Mouse (Mus musculus) midbrain, embryonic 15.5 days (tissue): ENCODE results near the gene Gas2l1. TPM values are rescaled to one million over a fixed set of nuclear protein-coding genes. Genes with fewer than 3 reads are reported as not detected.

Experiments used
- ATAC-seq: fragments of 200-750 bp; cut with Nextera tagmentation; replicated peaks from 2 replicates; pipeline ENCODE4 v1.8.0; 2017; ENCODE audit warnings: moderate TSS enrichment
- H3K27ac ChIP-seq: fragments of 300-500 bp; sonication (generic); 2 replicates; pipeline ENCODE4 v1.5.1; 2015; ENCODE audit warnings: mild to moderate bottlenecking, inconsistent platforms
- H3K27me3 ChIP-seq: fragments of 300-500 bp; sonication (generic); replicated peaks from 2 replicates; pipeline ENCODE4 v1.6.1; 2015; ENCODE audit warnings: inconsistent platforms
- H3K36me3 ChIP-seq: fragments of 300-500 bp; sonication (generic); replicated peaks from 2 replicates; pipeline ENCODE4 v1.6.1; 2015; ENCODE audit warnings: inconsistent platforms
- H3K4me1 ChIP-seq: fragments of 300-500 bp; sonication (generic); 2 replicates; pipeline ENCODE4 v1.6.1; 2015; ENCODE audit warnings: inconsistent platforms
- H3K4me2 ChIP-seq: fragments of 300-500 bp; sonication (generic); 2 replicates; pipeline ENCODE4 v1.6.1; 2015; ENCODE audit warnings: inconsistent platforms, mild to moderate bottlenecking, moderate library complexity
- H3K4me3 ChIP-seq: fragments of 300-500 bp; sonication (generic); 2 replicates; pipeline ENCODE4 v1.5.1; 2015; ENCODE audit warnings: mild to moderate bottlenecking, inconsistent platforms
- H3K9ac ChIP-seq: fragments of 300-500 bp; sonication (generic); 2 replicates; pipeline ENCODE4 v1.6.1; 2015; ENCODE audit warnings: mild to moderate bottlenecking, inconsistent platforms
- H3K9me3 ChIP-seq: fragments of 300-500 bp; sonication (generic); 2 replicates; pipeline ENCODE4 v1.6.1; 2016; ENCODE audit warnings: inconsistent platforms
- WGBS: fragments of 180-500 bp; shearing (Covaris S2); methylation state at CpG from one replicate; pipeline ENCODE4 v1.1.7; 2015; ENCODE audit warnings: mixed read lengths; 5-methylcytosine and 5-hydroxymethylcytosine counted together
- polyA plus RNA-seq: library from polyadenylated mRNA; unstranded; fragments of >200 nt; fragmentation: Nextera tagmentation; extraction: Ambion mirVana; gene quantifications from 2 replicates; pipeline ENCODE4 v1.2.1, GENCODE M21; 2015

Gene Gas2l1
- polyA plus RNA-seq, 1 experiment from 2014 or later: 25.2 TPM

GRCm38 (mm10) chr11:5054874-5055273, 10.3 kb downstream of the Gas2l1 start:
- no peak overlapping the region for H3K9ac ChIP-seq
- no peak overlapping the region for H3K4me2 ChIP-seq
- H3K27ac ChIP-seq: no peak overlapping the region
- 71% methylated on average over 6 of the region's 6 CpGs for WGBS
- H3K27me3 ChIP-seq: peaks cover 36% of the 10 kb centered on the region
- no peak for ATAC-seq
- no peaks in the 10 kb centered on the region for H3K36me3 ChIP-seq
- no peaks in the 10 kb centered on the region for H3K9me3 ChIP-seq
- H3K4me1 ChIP-seq: peaks cover 27% of the 10 kb centered on the region
- H3K4me3 ChIP-seq: no peak overlapping the region

DNA sequence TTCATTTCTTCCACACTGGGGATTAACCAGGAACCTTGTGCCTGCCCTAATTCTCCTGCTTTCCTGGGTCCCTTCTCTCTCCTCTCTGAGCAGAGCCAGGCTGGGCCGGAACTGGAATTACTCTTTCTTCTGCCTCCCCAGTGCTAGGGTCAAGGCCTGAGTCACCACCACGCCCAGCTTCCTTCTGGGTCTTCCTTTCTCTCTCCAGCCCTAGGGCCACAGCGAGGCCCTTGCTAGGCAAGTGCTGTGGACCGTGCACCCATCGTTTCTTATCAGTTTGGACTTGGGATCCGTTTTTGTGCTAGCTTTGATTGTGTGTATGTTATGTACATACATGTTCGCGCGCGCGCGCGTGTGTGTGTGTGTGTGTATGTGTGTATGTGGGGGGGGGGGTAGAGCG, 11.0 kb downstream of the Gas2l1 start:
- no peaks in the 10 kb centered on the region for H3K36me3 ChIP-seq
- H3K9ac ChIP-seq: no peak overlapping the region
- H3K27me3 ChIP-seq: peaks cover 29% of the 10 kb centered on the region
- no peak overlapping the region for H3K4me2 ChIP-seq
- H3K4me3 ChIP-seq: no peak overlapping the region
- no peak for ATAC-seq
- no peaks in the 10 kb centered on the region for H3K9me3 ChIP-seq
- no peak overlapping the region for H3K27ac ChIP-seq
- 94% methylated on average over 14 of the region's 14 CpGs for WGBS
- H3K4me1 ChIP-seq: peaks cover 22% of the 10 kb centered on the region

DNA sequence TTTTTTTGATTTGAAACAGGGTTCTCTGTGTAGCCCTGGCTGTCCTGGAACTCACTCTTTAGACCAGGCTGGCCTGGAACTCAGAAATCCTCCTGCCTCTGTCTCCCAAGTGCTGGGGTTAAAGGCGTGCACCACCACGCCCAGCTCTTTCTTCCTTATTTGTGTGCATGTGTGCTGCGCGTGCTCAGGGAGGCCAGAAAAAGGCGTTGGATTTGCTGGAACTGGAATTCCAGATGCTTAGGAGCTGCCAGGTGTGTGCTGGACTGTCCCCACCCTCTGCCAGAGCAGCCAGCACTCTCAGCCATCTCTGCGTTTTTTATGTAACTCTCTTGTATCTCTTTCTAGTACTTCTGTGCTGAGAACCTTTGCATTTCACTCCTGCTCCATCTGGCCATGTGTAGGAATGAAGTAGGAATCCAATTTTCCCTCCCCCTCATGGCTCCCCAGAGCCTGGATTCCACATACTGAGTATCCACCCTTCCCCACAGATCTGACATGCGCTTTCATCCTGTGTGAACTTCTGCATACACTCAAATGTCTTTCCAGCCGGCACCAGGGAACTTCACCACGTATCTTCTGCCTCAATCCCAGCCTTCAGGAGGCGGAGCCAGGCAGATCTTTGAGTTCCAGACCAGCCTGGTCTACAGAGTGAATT, 12.8 kb downstream of the Gas2l1 start:
- Histone ChIP-seq H3K4me3 (no peak overlapping the region), H3K4me2 (no peak overlapping the region), H3K9me3 (no peaks in the 10 kb centered on the region), H3K27me3 (peaks cover 16% of the 10 kb centered on the region), H3K4me1 (peaks cover 7% of the 10 kb centered on the region), H3K36me3 (no peaks in the 10 kb centered on the region), H3K27ac (no peak overlapping the region), H3K9ac (no peak overlapping the region)
- whole genome bisulfite sequencing: 80% methylated on average over 10 of the region's 10 CpGs
- ATAC-seq: no peak

GRCm38 (mm10) chr11:5051629-5052028, 13.5 kb downstream of the Gas2l1 start:
- peaks cover 6% of the 10 kb centered on the region for H3K4me1 ChIP-seq
- 79% methylated on average over 10 of the region's 10 CpGs for WGBS
- H3K27me3 ChIP-seq: peaks cover 9% of the 10 kb centered on the region
- no peak overlapping the region for H3K9ac ChIP-seq
- H3K4me2 ChIP-seq: no peak overlapping the region
- H3K4me3 ChIP-seq: no peak overlapping the region
- no peaks in the 10 kb centered on the region for H3K36me3 ChIP-seq
- H3K27ac ChIP-seq: no peak overlapping the region
- no peak for ATAC-seq
- no peaks in the 10 kb centered on the region for H3K9me3 ChIP-seq

- no peaks in the 10 kb centered on the region for H3K4me1 ChIP-seq
- WGBS: 51% methylated on average over 12 of the region's 12 CpGs
- H3K4me3 ChIP-seq: no peak overlapping the region
Measured at GRCm38 (mm10) chr11:5046321-5046926, 18.7 kb downstream of the Gas2l1 start.

DNA sequence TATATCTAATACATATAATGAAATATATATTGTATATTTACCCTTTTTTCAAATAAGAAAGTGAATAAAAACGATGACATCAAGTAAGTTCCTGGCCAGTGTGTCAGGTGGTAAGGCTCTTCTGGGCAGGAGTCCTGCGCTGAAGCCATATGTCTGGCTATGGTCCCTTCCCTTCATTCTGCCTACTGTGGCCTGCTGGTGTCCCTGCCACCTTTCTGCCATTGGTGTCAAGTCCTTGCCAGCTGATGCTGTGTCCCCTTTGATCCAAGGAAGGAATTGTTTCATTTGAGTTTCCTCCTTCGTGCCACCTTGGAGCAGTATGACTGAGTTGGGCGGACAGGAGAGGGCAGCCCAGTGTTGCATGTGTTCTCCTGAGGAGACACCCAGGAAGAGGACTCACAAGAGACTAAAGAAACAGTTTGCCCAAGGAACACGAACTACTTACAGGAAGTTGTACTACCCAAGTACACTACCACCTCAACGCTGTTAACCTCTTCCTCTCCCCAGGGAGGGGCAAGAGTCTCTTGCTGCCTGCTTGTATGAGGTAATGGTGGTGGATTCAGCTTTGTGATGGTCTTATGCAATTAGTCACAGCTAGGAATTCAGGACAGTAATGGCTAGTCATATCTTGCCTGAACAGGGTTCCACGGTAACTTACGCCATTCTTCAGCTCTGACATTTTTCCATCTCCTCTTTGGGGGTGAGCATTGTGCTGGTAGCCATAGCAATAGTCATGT, 22.3 kb downstream of the Gas2l1 start:
- Histone ChIP-seq H3K4me3 (no peak overlapping the region), H3K4me1 (no peaks in the 10 kb centered on the region), H3K4me2 (no peak overlapping the region), H3K27me3 (no peaks in the 10 kb centered on the region), H3K36me3 (peaks cover 23% of the 10 kb centered on the region), H3K27ac (no peak overlapping the region), H3K9me3 (no peaks in the 10 kb centered on the region), H3K9ac (no peak overlapping the region)
- WGBS: 94% methylated on average over 8 of the region's 8 CpGs
- ATAC-seq: no peak

More at GRCm38 (mm10) chr11:5046321-5046926, 18.7 kb downstream of the Gas2l1 start:
- Histone ChIP-seq H3K9ac (no peak overlapping the region), H3K27ac (no peak overlapping the region), H3K4me2 (no peak overlapping the region), H3K27me3 (no peaks in the 10 kb centered on the region), H3K9me3 (no peaks in the 10 kb centered on the region), H3K36me3 (peaks cover 12% of the 10 kb centered on the region)
- ATAC-seq: no peak

GRCm38 (mm10) chr11:5041144-5041780, 23.9 kb downstream of the Gas2l1 start:
- Histone ChIP-seq H3K4me2 (no peak overlapping the region), H3K4me3 (no peak overlapping the region), H3K9me3 (no peaks in the 10 kb centered on the region), H3K36me3 (peaks cover 36% of the 10 kb centered on the region), H3K9ac (no peak overlapping the region), H3K4me1 (no peaks in the 10 kb centered on the region), H3K27me3 (no peaks in the 10 kb centered on the region), H3K27ac (no peak overlapping the region)
- WGBS: 83% methylated on average over 18 of the region's 18 CpGs
- no peak for ATAC-seq

GRCm38 (mm10) chr11:5040585-5040984, 24.5 kb downstream of the Gas2l1 start:
- Histone ChIP-seq H3K4me2 (no peak overlapping the region), H3K27me3 (no peaks in the 10 kb centered on the region), H3K4me3 (no peak overlapping the region), H3K36me3 (peaks cover 43% of the 10 kb centered on the region), H3K9ac (no peak overlapping the region), H3K27ac (no peak overlapping the region), H3K9me3 (no peaks in the 10 kb centered on the region), H3K4me1 (no peaks in the 10 kb centered on the region)
- no peak for ATAC-seq
- WGBS: 93% methylated on average over 5 of the region's 5 CpGs

- Histone ChIP-seq H3K9me3 (no peaks in the 10 kb centered on the region), H3K27me3 (no peaks in the 10 kb centered on the region), H3K27ac (no peak overlapping the region), H3K4me2 (no peak overlapping the region), H3K9ac (no peak overlapping the region), H3K4me3 (no peak overlapping the region), H3K4me1 (no peaks in the 10 kb centered on the region), H3K36me3 (peaks cover 66% of the 10 kb centered on the region)
- ATAC-seq: no peak
- 92% methylated on average over 8 of the region's 8 CpGs for WGBS
Measured at GRCm38 (mm10) chr11:5037146-5037854, 27.8 kb downstream of the Gas2l1 start.

- Histone ChIP-seq H3K9me3 (no peaks in the 10 kb centered on the region), H3K9ac (no peak overlapping the region), H3K4me3 (no peak overlapping the region), H3K36me3 (peaks cover 74% of the 10 kb centered on the region), H3K4me1 (no peaks in the 10 kb centered on the region), H3K27me3 (no peaks in the 10 kb centered on the region), H3K4me2 (no peak overlapping the region), H3K27ac (no peak overlapping the region)
- WGBS: 86% methylated on average over 4 of the region's 4 CpGs
- ATAC-seq: no peak
Measured at GRCm38 (mm10) chr11:5035421-5035820, 29.7 kb downstream of the Gas2l1 start.

- no peak overlapping the region for H3K4me2 ChIP-seq
- H3K9me3 ChIP-seq: no peaks in the 10 kb centered on the region
- no peak overlapping the region for H3K9ac ChIP-seq
- no peak overlapping the region for H3K27ac ChIP-seq
- no peaks in the 10 kb centered on the region for H3K4me1 ChIP-seq
- peaks cover 77% of the 10 kb centered on the region for H3K36me3 ChIP-seq
- no peak overlapping the region for H3K4me3 ChIP-seq
- 94% methylated on average over 3 of the region's 3 CpGs for WGBS
- H3K27me3 ChIP-seq: no peaks in the 10 kb centered on the region
- no peak for ATAC-seq
Measured at GRCm38 (mm10) chr11:5033136-5033535, 32.0 kb downstream of the Gas2l1 start.

DNA sequence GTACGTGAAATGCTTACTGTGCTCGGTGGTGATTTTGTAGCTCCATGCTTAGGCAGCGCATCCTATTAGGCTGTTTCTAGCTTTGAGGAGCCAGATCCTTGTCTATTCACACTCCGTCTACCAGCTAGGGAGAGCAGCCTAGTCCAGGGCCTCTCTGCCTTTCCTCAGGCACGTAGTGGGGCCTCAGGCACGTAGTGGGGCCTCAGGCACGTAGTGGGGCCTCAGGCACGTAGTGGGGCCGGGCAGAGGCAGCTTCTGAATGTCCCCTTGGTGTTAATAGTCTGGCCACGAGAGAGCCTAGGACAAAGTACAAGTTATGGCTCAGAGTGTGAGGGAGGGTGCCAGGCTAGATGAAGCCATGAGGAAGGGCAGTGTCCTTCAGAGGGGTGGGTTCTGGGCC, 32.4 kb downstream of the Gas2l1 start:
- Histone ChIP-seq H3K9ac (no peak overlapping the region), H3K27me3 (no peaks in the 10 kb centered on the region), H3K36me3 (peaks cover 73% of the 10 kb centered on the region), H3K27ac (no peak overlapping the region), H3K4me2 (no peak overlapping the region), H3K4me1 (no peaks in the 10 kb centered on the region), H3K9me3 (no peaks in the 10 kb centered on the region), H3K4me3 (no peak overlapping the region)
- WGBS: 95% methylated on average over 10 of the region's 10 CpGs
- no peak for ATAC-seq
